18 mouse cellular contexts compared by ENCODE assay signal in the genomic region with DNA sequence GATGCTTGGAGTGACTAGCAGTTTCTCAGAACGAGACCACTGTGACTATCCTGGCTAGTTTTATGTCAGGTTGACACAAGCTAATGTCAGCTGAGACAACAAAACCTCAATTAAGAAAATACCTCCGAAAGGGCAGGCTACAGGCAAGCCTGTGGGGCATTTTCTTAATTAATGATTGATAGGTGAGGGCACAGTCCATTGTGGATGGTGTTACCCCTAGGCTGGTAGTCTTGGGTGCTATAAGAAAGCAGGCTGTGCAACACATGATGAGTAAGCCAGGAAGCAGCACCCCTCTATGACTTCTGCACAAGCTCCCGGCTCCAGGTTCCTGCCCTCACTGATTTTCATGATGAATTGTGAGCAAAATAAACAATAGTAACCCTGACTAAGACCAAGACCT.
"Had no signal": no experiment of that assay in that cellular context is flagged by ENCODE, and none has a peak within 500 bp of the region (broad histone marks: within the 10 kb centered on the region; RNA-seq: fewer than 3 reads in every experiment).

No protein-coding gene starts in this region.

- H3K9me3 ChIP-seq: liver, embryonic 13.5 days; midbrain, embryonic 15.5 days; neural tube, embryonic 12.5 days; neural tube, embryonic 15.5 days had no signal

- H3K4me1 ChIP-seq: liver, embryonic 13.5 days; midbrain, embryonic 12.5 days; midbrain, embryonic 15.5 days; neural tube, embryonic 12.5 days; neural tube, embryonic 15.5 days had no signal

- ATAC-seq: hindbrain, postnatal 0 days; inflammation-experienced regulatory T-cells, adult 6 months; intestine, embryonic 16.5 days; midbrain, embryonic 15.5 days had no signal

- H3K4me3 ChIP-seq: left cerebral cortex, adult 2 months; liver, embryonic 13.5 days; midbrain, embryonic 12.5 days; midbrain, embryonic 15.5 days; neural tube, embryonic 12.5 days; neural tube, embryonic 15.5 days had no signal

- H3K9ac ChIP-seq: liver, embryonic 13.5 days; midbrain, embryonic 12.5 days; midbrain, embryonic 15.5 days; neural tube, embryonic 12.5 days; neural tube, embryonic 15.5 days had no signal

- H3K36me3 ChIP-seq: liver, embryonic 13.5 days; midbrain, embryonic 12.5 days; midbrain, embryonic 15.5 days; neural tube, embryonic 12.5 days; neural tube, embryonic 15.5 days had no signal

- H3K4me2 ChIP-seq: liver, embryonic 13.5 days; midbrain, embryonic 12.5 days; midbrain, embryonic 15.5 days; neural tube, embryonic 12.5 days; neural tube, embryonic 15.5 days had no signal

- DNase-seq: layer of hippocampus, postnatal 36 days; liver, embryonic 13.5 days; lung, adult 2 months; lung, postnatal 14 days; lung, postnatal 4 days; right cerebral cortex, adult 18-20 months; right cerebral cortex, postnatal 14 days; right cerebral cortex, postnatal 4 days; thymus, postnatal 25 days had no signal

- H3K27ac ChIP-seq: hindbrain, postnatal 0 days; left cerebral cortex, adult 2 months; liver, embryonic 13.5 days; midbrain, embryonic 12.5 days; midbrain, embryonic 15.5 days; neural tube, embryonic 12.5 days; neural tube, embryonic 15.5 days; stomach, postnatal 0 days had no signal
